10 mouse cellular contexts compared by ENCODE assay signal in the genomic region with DNA sequence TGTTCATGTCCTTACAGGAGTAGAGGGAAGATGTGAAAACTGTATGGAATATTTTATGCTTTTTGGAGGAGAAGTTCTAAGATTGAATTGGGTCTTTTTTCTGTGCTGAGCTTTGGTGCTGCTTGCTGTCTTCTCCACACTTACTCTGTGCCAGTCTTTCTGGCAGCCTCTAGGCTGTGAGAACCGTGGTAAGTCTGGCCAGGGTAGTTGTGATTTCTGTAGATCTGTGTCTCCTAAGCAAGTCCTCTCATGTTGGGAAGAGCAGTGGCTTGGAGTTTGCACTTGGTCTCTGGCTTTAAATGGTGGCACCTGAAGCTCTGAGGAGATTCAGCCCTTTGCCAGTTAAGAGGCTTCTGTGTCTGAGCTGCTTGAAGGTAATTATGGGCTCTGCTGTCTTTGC. TPM values are rescaled to one million over a fixed set of nuclear protein-coding genes. Genes with fewer than 3 reads are reported as not detected.
DNase-seq lines count a peak whose midpoint lies in the region; ATAC-seq and TF ChIP-seq lines count a peak whose summit lies in the region.
"Had no signal": no experiment of that assay in that cellular context is flagged by ENCODE, and none has a peak within 500 bp of the region (broad histone marks: within the 10 kb centered on the region; RNA-seq: fewer than 3 reads in every experiment).

No protein-coding gene starts in this region.

- H3K9me3 ChIP-seq in forebrain, embryonic 12.5 days = no peaks in the 10 kb centered on the region
- no peaks in the 10 kb centered on the region for H3K9me3 ChIP-seq in hindbrain, embryonic 12.5 days (replicated peaks)
- H3K9me3 ChIP-seq in midbrain, embryonic 16.5 days (replicated peaks; ENCODE audit: control insufficient read depth, low read length, poor library complexity, severe bottlenecking) = no peaks in the 10 kb centered on the region

- H3K36me3 ChIP-seq in forebrain, embryonic 12.5 days (replicated peaks) = no peaks in the 10 kb centered on the region
- no peaks in the 10 kb centered on the region for H3K36me3 ChIP-seq in hindbrain, embryonic 12.5 days
- no peaks in the 10 kb centered on the region for H3K36me3 ChIP-seq in midbrain, embryonic 16.5 days (ENCODE audit: control insufficient read depth, insufficient read depth, low read length)

- no peak for DNase-seq in layer of hippocampus, adult 2 months (ENCODE audit: low spot score in 2 of 2)
- DNase-seq in layer of hippocampus, adult 9-10 months (ENCODE audit: low spot score) = no peak
- no peak for DNase-seq in B cell, adult 2 months
- DNase-seq in left cerebral cortex, adult 8-10 months (ENCODE audit: low spot score in 2 of 2) = no peak
- DNase-seq: gastrocnemius, postnatal 36 days; kidney, postnatal 14 days had no signal

- no peaks in the 10 kb centered on the region for H3K27me3 ChIP-seq in forebrain, embryonic 12.5 days
- H3K27me3 ChIP-seq in hindbrain, embryonic 12.5 days = no peaks in the 10 kb centered on the region
- no peaks in the 10 kb centered on the region for H3K27me3 ChIP-seq in midbrain, embryonic 16.5 days (ENCODE audit: control insufficient read depth, insufficient read depth, low read depth, low read length)

- H3K9ac ChIP-seq in forebrain, embryonic 12.5 days = no peak overlapping the region
- H3K9ac ChIP-seq in hindbrain, embryonic 12.5 days = peak overlapping the region; percentile 97; the same call in 1 of the 2 replicates
- peak overlapping the region; percentile 21; the same call in 1 of the 2 replicates for H3K9ac ChIP-seq in midbrain, embryonic 16.5 days (ENCODE audit: low read depth, low read length)

- no peak overlapping the region for H3K27ac ChIP-seq in layer of hippocampus, adult 2 months
- no peak overlapping the region for H3K27ac ChIP-seq in forebrain, embryonic 12.5 days
- H3K27ac ChIP-seq in hindbrain, embryonic 12.5 days = no peak overlapping the region
- no peak overlapping the region for H3K27ac ChIP-seq in midbrain, embryonic 16.5 days (ENCODE audit: low read length)

- H3K4me3 ChIP-seq in layer of hippocampus, adult 2 months = peak overlapping the region; percentile 41
- no peak overlapping the region for H3K4me3 ChIP-seq in forebrain, embryonic 12.5 days (replicated peaks)
- peak overlapping the region; percentile 77; the same call in 1 of the 2 replicates for H3K4me3 ChIP-seq in hindbrain, embryonic 12.5 days
- H3K4me3 ChIP-seq in midbrain, embryonic 16.5 days (ENCODE audit: low read depth, low read length) = no peak overlapping the region; the same call in 1 of the 2 replicates

- H3K4me1 ChIP-seq in forebrain, embryonic 12.5 days = peaks cover 33% of the 10 kb centered on the region
- peaks cover 35% of the 10 kb centered on the region for H3K4me1 ChIP-seq in hindbrain, embryonic 12.5 days
- H3K4me1 ChIP-seq in midbrain, embryonic 16.5 days (ENCODE audit: control insufficient read depth, insufficient read depth, low read length) = peaks cover 40% of the 10 kb centered on the region

- H3K4me2 ChIP-seq in forebrain, embryonic 12.5 days = peak overlapping the region; percentile 95
- peak overlapping the region; percentile 89 for H3K4me2 ChIP-seq in hindbrain, embryonic 12.5 days (replicated peaks)
- peak overlapping the region; percentile 86 for H3K4me2 ChIP-seq in midbrain, embryonic 16.5 days (ENCODE audit: low read length)

- WGBS in forebrain, embryonic 12.5 days = 82% methylated on average over 1 of the region's 1 CpGs
- 84% methylated on average over 1 of the region's 1 CpGs for WGBS in hindbrain, embryonic 12.5 days
- 71% methylated on average over 1 of the region's 1 CpGs for WGBS in midbrain, embryonic 16.5 days

- no peak for ATAC-seq in forebrain, embryonic 12.5 days (ENCODE audit: low FRiP score)
- no peak for ATAC-seq in hindbrain, embryonic 12.5 days (ENCODE audit: low FRiP score)
- ATAC-seq in midbrain, embryonic 16.5 days = no peak

- no peak for TF ChIP-seq CTCF in layer of hippocampus, adult 2 months (conservative IDR thresholded peaks at IDR 0.05)

RNA-seq across cellular contexts. Expression of a gene that starts 3.2 kb away (rescaled TPM):
- 10 to 100 TPM; 79.5 to 79.7 TPM for total RNA-seq in layer of hippocampus, adult 2 months (2021)
- polyA plus RNA-seq in forebrain, embryonic 12.5 days (2016; fragmentation: Nextera tagmentation; extraction: Ambion mirVana) = 7.9 and 8.0 TPM in 2 replicates
- polyA plus RNA-seq in hindbrain, embryonic 12.5 days (2016; fragmentation: Nextera tagmentation; extraction: Ambion mirVana) = 7.0 and 9.1 TPM in 2 replicates
- polyA plus RNA-seq in midbrain, embryonic 16.5 days (2015; fragmentation: Nextera tagmentation; extraction: Ambion mirVana) = 8.5 and 9.9 TPM in 2 replicates
- 10 to 100 TPM; 70.3 to 77.2 (median 75.1) TPM for total RNA-seq in left cerebral cortex, adult 8-10 months (2022)

RNA-seq across cellular contexts. Expression of a gene that starts 13.7 kb away (rescaled TPM):
- total RNA-seq in layer of hippocampus, adult 2 months (2021) = under 1 TPM; 0.20 to 0.33 TPM
- 0.11 and 0.22 TPM in 2 replicates for polyA plus RNA-seq in forebrain, embryonic 12.5 days (2016; fragmentation: Nextera tagmentation; extraction: Ambion mirVana)
- 0.17 and 0.22 TPM in 2 replicates for polyA plus RNA-seq in hindbrain, embryonic 12.5 days (2016; fragmentation: Nextera tagmentation; extraction: Ambion mirVana)
- 0.70 and 0.89 TPM in 2 replicates for polyA plus RNA-seq in midbrain, embryonic 16.5 days (2015; fragmentation: Nextera tagmentation; extraction: Ambion mirVana)
- total RNA-seq in left cerebral cortex, adult 8-10 months (2022) = under 1 TPM; 0.20 to 0.50 (median 0.28) TPM
- total RNA-seq: liver, adult 2 months had no signal
- polyA plus RNA-seq: liver, adult 2 months had no signal

RNA-seq across cellular contexts. Expression of a gene that starts 49.8 kb away (rescaled TPM):
- 10 to 100 TPM; 66.0 to 74.1 TPM for total RNA-seq in layer of hippocampus, adult 2 months (2021)
- 4.2 and 5.1 TPM in 2 replicates for polyA plus RNA-seq in forebrain, embryonic 12.5 days (2016; fragmentation: Nextera tagmentation; extraction: Ambion mirVana)
- polyA plus RNA-seq in hindbrain, embryonic 12.5 days (2016; fragmentation: Nextera tagmentation; extraction: Ambion mirVana) = 9.3 and 10.0 TPM in 2 replicates
- 8.6 and 9.6 TPM in 2 replicates for polyA plus RNA-seq in midbrain, embryonic 16.5 days (2015; fragmentation: Nextera tagmentation; extraction: Ambion mirVana)
- total RNA-seq in left cerebral cortex, adult 8-10 months (2022) = 10 to 100 TPM; 72.5 to 74.5 (median 73.4) TPM

RNA-seq across cellular contexts. Expression of a gene that starts 50.0 kb away (rescaled TPM):
- total RNA-seq in layer of hippocampus, adult 2 months (2021) = 10 to 100 TPM; 24.9 to 30.3 TPM
- 51.3 and 53.3 TPM in 2 replicates for polyA plus RNA-seq in forebrain, embryonic 12.5 days (2016; fragmentation: Nextera tagmentation; extraction: Ambion mirVana)
- 44.9 and 45.6 TPM in 2 replicates for polyA plus RNA-seq in hindbrain, embryonic 12.5 days (2016; fragmentation: Nextera tagmentation; extraction: Ambion mirVana)
- 38.2 and 41.6 TPM in 2 replicates for polyA plus RNA-seq in midbrain, embryonic 16.5 days (2015; fragmentation: Nextera tagmentation; extraction: Ambion mirVana)
- total RNA-seq in left cerebral cortex, adult 8-10 months (2022) = 10 to 100 TPM; 22.5 to 27.2 (median 24.9) TPM

Comparison
In these comparisons a context has a peak if more than half of its experiments do, and no peak if none do; other contexts are left out.
1. H3K4me3 ChIP-seq: peak in layer of hippocampus, adult 2 months (single experiment) and hindbrain, embryonic 12.5 days (single experiment); none in forebrain, embryonic 12.5 days (single experiment) and midbrain, embryonic 16.5 days (single experiment).
2. Peak in every context shown above with its lines, with median percentiles within 50 percentile points of each other: H3K4me2 ChIP-seq.